Mouse (Mus musculus) heart, embryonic 13.5 days (tissue): ENCODE results near the gene B3gnt8. TPM values are rescaled to one million over a fixed set of nuclear protein-coding genes. Genes with fewer than 3 reads are reported as not detected.
A peak's percentile ranks its signal among the peaks of the same experiment; 100 is the strongest.

Source experiments
- ATAC-seq: fragments of 200-750 bp; cut with Nextera tagmentation; 2 replicates; pipeline ENCODE4 v1.8.0; 2017; ENCODE audit warnings: moderate TSS enrichment; ENCODE audit not compliant: insufficient number of reproducible peaks, low FRiP score, low TSS enrichment; ENCODE audit errors: extremely low read depth
- H3K27ac ChIP-seq: fragments of 300-500 bp; sonication (generic); replicated peaks from 2 replicates; pipeline ENCODE4 v1.5.1; 2015; ENCODE audit warnings: moderate library complexity, mild to moderate bottlenecking, inconsistent platforms
- H3K27me3 ChIP-seq: fragments of 300-500 bp; sonication (generic); replicated peaks from 2 replicates; pipeline ENCODE4 v1.6.1; 2015; ENCODE audit warnings: mild to moderate bottlenecking, inconsistent platforms
- H3K36me3 ChIP-seq: fragments of 300-500 bp; sonication (generic); 2 replicates; pipeline ENCODE4 v1.6.1; 2015; ENCODE audit warnings: mild to moderate bottlenecking, inconsistent platforms
- H3K4me1 ChIP-seq: fragments of 300-500 bp; sonication (generic); 2 replicates; pipeline ENCODE4 v1.6.1; 2015; ENCODE audit warnings: inconsistent platforms
- H3K4me2 ChIP-seq: fragments of 300-500 bp; sonication (generic); 2 replicates; pipeline ENCODE4 v1.6.1; 2015; ENCODE audit warnings: inconsistent platforms, mild to moderate bottlenecking, moderate library complexity
- H3K4me3 ChIP-seq: fragments of 300-500 bp; sonication (generic); 2 replicates; pipeline ENCODE4 v1.5.1; 2015; ENCODE audit warnings: moderate library complexity, mild to moderate bottlenecking, inconsistent platforms
- H3K9ac ChIP-seq: fragments of 300-500 bp; sonication (generic); 2 replicates; pipeline ENCODE4 v1.6.1; 2015; ENCODE audit warnings: inconsistent platforms, mild to moderate bottlenecking, moderate library complexity
- H3K9me3 ChIP-seq: fragments of 300-500 bp; sonication (generic); 2 replicates; pipeline ENCODE4 v1.6.1; 2016; ENCODE audit warnings: inconsistent platforms
- WGBS: fragments of 180-500 bp; shearing (Covaris S2); methylation state at CpG from one replicate; pipeline ENCODE4 v1.1.7; 2015; ENCODE audit warnings: mixed read lengths; 5-methylcytosine and 5-hydroxymethylcytosine counted together
- polyA plus RNA-seq: library from polyadenylated mRNA; unstranded; fragments of >200 nt; fragmentation: Nextera tagmentation; extraction: Ambion mirVana; gene quantifications from 2 replicates; pipeline ENCODE4 v1.2.1, GENCODE M21; 2015

B3gnt8 gene
- polyA plus RNA-seq, 1 experiment from 2014 or later = 5.8 TPM

DNA sequence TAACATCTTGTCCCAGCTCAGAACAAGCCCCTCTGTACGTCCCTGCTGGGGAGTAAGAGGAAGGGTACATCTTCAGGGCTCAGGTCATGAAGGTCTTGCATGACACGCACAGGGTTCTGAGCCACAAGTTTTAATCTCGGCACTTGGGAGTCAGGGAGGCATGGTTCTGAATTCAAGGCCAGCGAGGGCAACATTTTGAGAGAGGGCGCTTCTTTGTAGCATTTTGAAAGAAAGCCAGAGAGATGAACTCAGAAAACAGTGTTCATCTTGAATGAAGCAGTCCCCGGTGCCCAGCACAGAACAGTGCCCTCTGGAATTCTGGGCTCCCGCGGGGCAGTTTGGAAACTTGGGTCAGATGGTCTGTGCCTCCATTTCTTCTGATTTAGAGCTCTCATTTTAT is 39.9 kb downstream of the B3gnt8 start:
- H3K9me3 ChIP-seq = no peaks in the 10 kb centered on the region
- H3K4me1 ChIP-seq = peaks cover 5% of the 10 kb centered on the region; the same call in 1 of the 2 replicates
- peaks cover 62% of the 10 kb centered on the region for H3K36me3 ChIP-seq
- no peak overlapping the region for H3K27ac ChIP-seq
- no peak overlapping the region for H3K4me3 ChIP-seq
- no peak overlapping the region for H3K4me2 ChIP-seq
- no peak for ATAC-seq
- H3K9ac ChIP-seq = no peak overlapping the region
- WGBS = 93% methylated on average over 8 of the region's 8 CpGs
- H3K27me3 ChIP-seq = no peaks in the 10 kb centered on the region

- Histone ChIP-seq H3K4me2 (no peak overlapping the region), H3K27ac (no peak overlapping the region), H3K9ac (no peak overlapping the region), H3K4me3 (no peak overlapping the region), H3K27me3 (peaks cover 13% of the 10 kb centered on the region), H3K4me1 (peaks cover 5% of the 10 kb centered on the region; the same call in 1 of the 2 replicates), H3K9me3 (peaks cover 3% of the 10 kb centered on the region; the same call in 1 of the 2 replicates), H3K36me3 (peaks cover 45% of the 10 kb centered on the region)
- no peak for ATAC-seq
- 81% methylated on average over 10 of the region's 10 CpGs for WGBS
Observed at GRCm38 (mm10) chr7:25669158-25669557, 42.7 kb downstream of the B3gnt8 start.

DNA sequence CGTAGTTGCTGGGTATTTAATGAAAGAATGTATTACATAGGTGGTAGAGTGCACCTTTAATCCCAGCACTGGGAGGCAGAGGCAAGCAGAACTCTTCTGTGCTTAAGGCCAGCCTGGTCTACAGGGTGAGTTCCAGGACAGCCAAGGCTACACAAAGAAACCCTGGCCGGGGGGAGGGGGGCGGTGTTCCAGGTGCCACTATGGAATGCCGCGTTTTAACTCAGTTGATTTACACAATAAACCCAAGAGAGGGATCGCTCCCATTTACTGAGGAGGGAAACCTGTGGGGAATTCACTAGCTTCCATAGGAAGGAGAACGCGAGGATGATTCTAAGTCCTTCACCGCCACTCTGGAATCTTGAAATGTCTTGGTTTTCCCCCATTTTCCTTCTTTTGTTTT is 43.2 kb downstream of the B3gnt8 start:
- Histone ChIP-seq H3K9me3 (peaks cover 3% of the 10 kb centered on the region; the same call in 1 of the 2 replicates), H3K27ac (no peak overlapping the region)

DNA sequence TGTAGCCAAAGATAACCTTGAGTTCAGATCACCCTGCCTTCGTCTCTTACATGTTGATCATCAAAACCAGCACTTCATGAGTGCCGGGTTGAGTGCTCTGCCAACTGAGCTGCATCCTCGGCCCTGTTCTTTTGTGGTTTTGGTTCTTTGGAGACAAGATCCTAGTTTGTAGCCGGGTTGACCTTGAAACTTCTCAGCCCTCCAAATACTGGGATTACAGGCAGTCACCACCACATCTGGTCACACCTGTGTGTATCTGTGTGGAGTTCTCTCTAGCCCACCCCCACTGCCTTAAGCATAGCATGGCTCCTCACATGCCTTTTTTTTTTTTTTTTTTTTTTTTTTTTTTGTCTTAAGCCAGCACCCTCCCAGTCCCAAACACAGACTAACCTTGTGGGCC is 43.6 kb downstream of the B3gnt8 start:
- Histone ChIP-seq H3K9me3 (peaks cover 3% of the 10 kb centered on the region; the same call in 1 of the 2 replicates), H3K27me3 (peaks cover 22% of the 10 kb centered on the region), H3K4me1 (peaks cover 9% of the 10 kb centered on the region), H3K36me3 (peaks cover 35% of the 10 kb centered on the region), H3K4me3 (no peak overlapping the region), H3K27ac (no peak overlapping the region), H3K4me2 (no peak overlapping the region), H3K9ac (no peak overlapping the region)
- 83% methylated on average over 4 of the region's 4 CpGs for WGBS
- ATAC-seq = no peak

More for the DNA sequence above, 43.2 kb downstream of the B3gnt8 start:
- no peak overlapping the region for H3K9ac ChIP-seq
- H3K4me3 ChIP-seq = no peak overlapping the region
- 77% methylated on average over 9 of the region's 9 CpGs for WGBS
- no peak for ATAC-seq
- H3K4me2 ChIP-seq = no peak overlapping the region
- H3K27me3 ChIP-seq = peaks cover 18% of the 10 kb centered on the region
- H3K36me3 ChIP-seq = peaks cover 40% of the 10 kb centered on the region
- peaks cover 5% of the 10 kb centered on the region for H3K4me1 ChIP-seq

DNA sequence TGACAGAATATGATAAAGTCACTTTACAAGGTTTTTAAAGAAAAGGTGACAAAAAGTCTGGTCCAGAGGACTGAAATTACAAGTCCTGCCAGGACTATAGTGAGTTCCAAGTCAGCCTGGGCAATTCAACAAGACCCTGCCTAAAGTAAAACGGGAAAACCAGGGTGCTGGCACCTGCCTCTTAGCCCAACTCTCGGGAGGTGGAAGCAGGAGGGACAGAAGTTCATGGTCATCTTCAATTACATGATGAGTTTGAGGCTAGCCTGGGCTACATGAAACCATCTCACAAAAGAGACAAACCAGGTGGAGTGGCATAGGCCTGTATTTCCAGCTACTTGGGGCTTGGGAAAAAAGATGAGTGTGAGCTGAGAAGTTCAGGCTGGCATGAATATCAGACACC is 45.2 kb downstream of the B3gnt8 start:
- peaks cover 3% of the 10 kb centered on the region; the same call in 1 of the 2 replicates for H3K9me3 ChIP-seq
- H3K4me3 ChIP-seq = no peak overlapping the region
- ATAC-seq = no peak
- peaks cover 38% of the 10 kb centered on the region for H3K27me3 ChIP-seq
- peaks cover 18% of the 10 kb centered on the region for H3K4me1 ChIP-seq
- no peak overlapping the region for H3K27ac ChIP-seq
- H3K36me3 ChIP-seq = peaks cover 20% of the 10 kb centered on the region
- no peak overlapping the region for H3K4me2 ChIP-seq
- no peak overlapping the region for H3K9ac ChIP-seq
- WGBS = 61% methylated on average over 2 of the region's 2 CpGs

- Histone ChIP-seq H3K36me3 (peaks cover 12% of the 10 kb centered on the region), H3K4me2 (no peak overlapping the region), H3K9me3 (peaks cover 3% of the 10 kb centered on the region; the same call in 1 of the 2 replicates), H3K27ac (no peak overlapping the region), H3K4me1 (peaks cover 19% of the 10 kb centered on the region), H3K27me3 (peaks cover 43% of the 10 kb centered on the region), H3K4me3 (no peak overlapping the region), H3K9ac (no peak overlapping the region)
- ATAC-seq = no peak
- WGBS = 45% methylated on average over 4 of the region's 4 CpGs
Observed at GRCm38 (mm10) chr7:25672442-25672841, 46.0 kb downstream of the B3gnt8 start.

GRCm38 (mm10) chr7:25674297-25674696 is 47.8 kb downstream of the B3gnt8 start:
- H3K4me2 ChIP-seq = peak overlapping the region; percentile 66
- ATAC-seq = no peak
- WGBS = 30% methylated on average over 9 of the region's 9 CpGs
- peaks cover 3% of the 10 kb centered on the region; the same call in 1 of the 2 replicates for H3K9me3 ChIP-seq
- H3K9ac ChIP-seq = no peak overlapping the region
- peak overlapping the region; percentile 43 for H3K4me3 ChIP-seq
- no peaks in the 10 kb centered on the region for H3K36me3 ChIP-seq
- peaks cover 19% of the 10 kb centered on the region for H3K4me1 ChIP-seq
- H3K27ac ChIP-seq = no peak overlapping the region
- peaks cover 57% of the 10 kb centered on the region for H3K27me3 ChIP-seq

DNA sequence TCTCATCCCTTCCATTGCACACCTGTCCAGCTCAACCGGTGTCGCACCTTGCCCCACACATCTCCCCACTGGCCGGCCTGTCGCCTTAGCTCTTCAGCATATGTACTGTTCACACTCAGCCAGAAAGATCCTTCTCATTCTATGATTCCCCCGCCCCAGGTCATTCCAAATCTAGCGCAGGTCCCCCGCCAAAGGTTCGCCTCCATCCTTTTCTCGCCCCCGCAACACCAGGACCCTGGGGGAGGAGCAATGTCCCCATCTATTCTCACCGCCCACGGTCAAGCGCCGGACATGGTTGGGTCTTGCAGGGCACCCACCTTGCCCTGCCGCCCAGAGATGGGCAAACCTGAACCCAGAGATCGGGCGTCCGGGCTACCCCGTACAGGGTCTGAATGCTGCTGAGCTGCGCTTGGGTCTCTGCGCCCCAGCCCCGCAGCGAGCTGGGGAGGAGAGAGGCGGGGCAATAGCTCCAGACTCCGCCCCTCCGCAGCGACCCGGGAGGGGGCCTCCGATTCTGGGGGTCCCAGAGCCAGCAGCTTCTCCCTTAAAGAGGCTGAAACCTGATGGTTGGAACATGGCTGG is 48.4 kb downstream of the B3gnt8 start, which contains the start of gene Tmem91:
Tmem91 (minus strand) TSS at position 448 of the 582 bp plus-strand sequence.
- H3K4me1 ChIP-seq = peaks cover 20% of the 10 kb centered on the region
- peaks cover 3% of the 10 kb centered on the region; the same call in 1 of the 2 replicates for H3K9me3 ChIP-seq
- peak within 1 kb of the TSS; percentile 43 for H3K4me3 ChIP-seq
- peaks cover 58% of the 10 kb centered on the region for H3K27me3 ChIP-seq
- no peak within 1 kb of the TSS for H3K27ac ChIP-seq
- no peak for ATAC-seq
- WGBS = 4% methylated on average over 29 of the region's 29 CpGs
- H3K36me3 ChIP-seq = no peaks in the 10 kb centered on the region
- H3K9ac ChIP-seq = peak within 1 kb of the TSS; percentile 53
- peak within 1 kb of the TSS; percentile 66 for H3K4me2 ChIP-seq

- Histone ChIP-seq H3K9ac (no peak overlapping the region), H3K4me3 (no peak overlapping the region), H3K9me3 (peaks cover 3% of the 10 kb centered on the region; the same call in 1 of the 2 replicates), H3K27ac (no peak overlapping the region), H3K4me1 (peaks cover 26% of the 10 kb centered on the region), H3K36me3 (no peaks in the 10 kb centered on the region), H3K27me3 (peaks cover 58% of the 10 kb centered on the region), H3K4me2 (peak overlapping the region; percentile 66)
- 42% methylated on average over 6 of the region's 6 CpGs for WGBS
- ATAC-seq = no peak
Observed at GRCm38 (mm10) chr7:25675405-25675804, 49.0 kb downstream of the B3gnt8 start.

DNA sequence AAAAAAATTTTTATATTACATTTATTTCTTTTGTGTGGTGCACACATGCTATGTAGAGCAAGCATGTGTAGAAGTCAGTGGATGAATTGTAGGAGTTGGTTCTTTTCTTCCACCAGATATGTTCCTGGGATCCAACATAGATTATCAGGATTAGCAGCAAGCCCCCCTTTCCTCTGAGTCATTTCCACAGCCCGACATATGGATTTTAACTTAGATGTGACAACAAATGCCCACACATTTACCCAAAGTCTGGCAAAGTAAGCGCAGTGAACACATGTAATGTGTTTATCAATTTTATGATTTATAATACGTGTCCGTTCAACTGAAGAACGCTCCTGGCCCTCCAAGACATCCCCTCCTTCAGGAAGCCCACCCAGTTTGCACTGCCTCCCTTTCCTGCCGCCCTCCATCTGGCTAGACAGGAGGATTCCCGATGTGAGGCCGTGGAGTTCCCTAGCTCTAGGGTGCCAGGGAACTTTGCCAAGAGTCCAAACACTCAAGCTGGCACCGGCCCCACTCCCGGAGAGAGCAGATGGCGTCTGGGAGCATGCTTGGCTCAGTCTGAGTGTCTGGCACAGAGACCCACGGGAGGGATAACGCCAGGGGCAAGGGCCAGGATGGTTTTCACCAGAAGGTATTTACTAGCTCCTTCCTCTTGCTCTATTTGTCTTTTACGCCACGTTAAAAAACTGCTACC is 49.8 kb downstream of the B3gnt8 start:
- WGBS = 49% methylated on average over 15 of the region's 15 CpGs
- peaks cover 3% of the 10 kb centered on the region; the same call in 1 of the 2 replicates for H3K9me3 ChIP-seq
- ATAC-seq = no peak
- H3K4me1 ChIP-seq = peaks cover 25% of the 10 kb centered on the region
- H3K27me3 ChIP-seq = peaks cover 58% of the 10 kb centered on the region
- H3K4me2 ChIP-seq = no peak overlapping the region
- H3K9ac ChIP-seq = no peak overlapping the region
- H3K4me3 ChIP-seq = no peak overlapping the region
- H3K27ac ChIP-seq = peak overlapping the region; percentile 50; the same call in 1 of the 2 replicates
- no peaks in the 10 kb centered on the region for H3K36me3 ChIP-seq

DNA sequence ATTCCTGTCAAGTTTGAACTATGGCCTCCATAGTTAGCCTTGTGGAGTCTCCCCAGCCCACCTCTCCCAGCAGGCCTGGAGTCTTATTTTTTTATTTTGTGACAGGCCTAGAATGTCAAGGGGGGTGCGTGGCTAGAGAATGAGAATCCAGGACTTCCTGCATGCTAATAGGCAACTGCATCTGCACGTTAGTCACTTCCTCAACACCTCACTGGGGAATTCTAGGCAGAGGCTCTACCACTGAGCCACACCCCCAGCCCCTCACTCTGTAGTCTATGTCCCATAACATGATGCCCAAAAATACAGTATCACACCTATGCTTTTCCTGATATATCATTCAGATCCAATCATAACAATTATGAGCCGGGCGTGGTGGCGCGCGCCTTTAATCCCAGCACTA is 50.6 kb downstream of the B3gnt8 start:
- Histone ChIP-seq H3K4me3 (no peak overlapping the region), H3K4me2 (no peak overlapping the region), H3K36me3 (no peaks in the 10 kb centered on the region), H3K9ac (no peak overlapping the region), H3K27me3 (peaks cover 58% of the 10 kb centered on the region), H3K4me1 (peaks cover 31% of the 10 kb centered on the region), H3K9me3 (peaks cover 3% of the 10 kb centered on the region; the same call in 1 of the 2 replicates), H3K27ac (peak overlapping the region; percentile 50; the same call in 1 of the 2 replicates)
- ATAC-seq = no peak
- 90% methylated on average over 7 of the region's 7 CpGs for WGBS
